Mouse (Mus musculus) limb, embryonic 14.5 days (tissue): ENCODE data around the gene Olfml1. TPM values are rescaled to one million over a fixed set of nuclear protein-coding genes. Genes with fewer than 3 reads are reported as not detected.

ENCODE experiments used
- ATAC-seq: fragments of 200-750 bp; cut with Nextera tagmentation; 2 replicates; pipeline ENCODE4 v1.8.0; 2017; ENCODE audit warnings: low read depth, moderate number of reproducible peaks, moderate TSS enrichment; ENCODE audit not compliant: low FRiP score
- DNase-seq: peaks from one replicate; pipeline ENCODE4 v3.0.0-alpha.2; 2015; ENCODE audit warnings: low spot score
- H3K27ac ChIP-seq: fragments of 300-500 bp; sonication (generic); replicated peaks from 2 replicates; pipeline ENCODE4 v1.5.1; 2014; ENCODE audit warnings: low read depth, mild to moderate bottlenecking, low read length, moderate library complexity, mixed read lengths
- H3K27me3 ChIP-seq: fragments of 300-500 bp; sonication (generic); 2 replicates; pipeline ENCODE4 v1.6.1; 2014; ENCODE audit warnings: low read length, mixed read lengths; ENCODE audit not compliant: control insufficient read depth, insufficient read depth
- H3K36me3 ChIP-seq: fragments of 300-500 bp; sonication (generic); 2 replicates; pipeline ENCODE4 v1.6.1; 2014; ENCODE audit warnings: mild to moderate bottlenecking, low read length, moderate library complexity, mixed read lengths; ENCODE audit not compliant: control insufficient read depth, insufficient read depth
- H3K4me1 ChIP-seq: fragments of 300-500 bp; sonication (generic); 2 replicates; pipeline ENCODE4 v1.6.1; 2014; ENCODE audit warnings: antibody characterized with exemption, low read length, mixed read lengths; ENCODE audit not compliant: control insufficient read depth, insufficient read depth
- H3K4me2 ChIP-seq: fragments of 300-500 bp; sonication (generic); replicated peaks from 2 replicates; pipeline ENCODE4 v1.6.1; 2014; ENCODE audit warnings: low read depth, mild to moderate bottlenecking, low read length, moderate library complexity; ENCODE audit not compliant: severe bottlenecking
- H3K4me3 ChIP-seq: fragments of 300-500 bp; sonication (generic); replicated peaks from 2 replicates; pipeline ENCODE4 v1.5.1; 2014; ENCODE audit warnings: low read length
- H3K9ac ChIP-seq: fragments of 300-500 bp; sonication (generic); 2 replicates; pipeline ENCODE4 v1.6.1; 2014; ENCODE audit warnings: mild to moderate bottlenecking, low read depth, low read length, moderate library complexity; ENCODE audit not compliant: severe bottlenecking
- H3K9me3 ChIP-seq: fragments of 300-500 bp; sonication (generic); 2 replicates; pipeline ENCODE4 v1.6.1; 2016; ENCODE audit warnings: low read length; ENCODE audit not compliant: control insufficient read depth
- POLR2A ChIP-seq: fragments of 200-500 bp; IDR thresholded peaks from 2 replicates; pipeline ENCODE4 v1.8.0; 2012; ENCODE audit warnings: inconsistent platforms, mild to moderate bottlenecking, moderate library complexity, borderline replicate concordance; ENCODE audit not compliant: insufficient read depth, insufficient read length; ENCODE audit errors: extremely low read depth
- WGBS: fragments of 180-500 bp; shearing (Covaris S2); extraction: QIAGEN DNeasy Blood & Tissue Kit; methylation state at CpG from one replicate; pipeline ENCODE4 v1.1.7; 2014; 5-methylcytosine and 5-hydroxymethylcytosine counted together
- polyA plus RNA-seq, 2 experiments: library from polyadenylated mRNA; depleted of rRNA in 1 of 2; stranded (reverse) in 1 of 2; unstranded in 1 of 2; fragments of >200 nt; fragmentation: Nextera tagmentation in 1 of 2; extraction: Ambion mirVana in 1 of 2; gene quantifications; 2 replicates each; pipeline versions ENCODE4 v1.2.1 to v1.2.3; 2012 to 2014

Olfml1 gene
- polyA plus RNA-seq, 2 experiments = 23.9 to 38.5 TPM

- no peak overlapping the region for H3K4me2 ChIP-seq
Measured at GRCm38 (mm10) chr7:107602505-107602904, 35.3 kb downstream of the Olfml1 start.

DNA sequence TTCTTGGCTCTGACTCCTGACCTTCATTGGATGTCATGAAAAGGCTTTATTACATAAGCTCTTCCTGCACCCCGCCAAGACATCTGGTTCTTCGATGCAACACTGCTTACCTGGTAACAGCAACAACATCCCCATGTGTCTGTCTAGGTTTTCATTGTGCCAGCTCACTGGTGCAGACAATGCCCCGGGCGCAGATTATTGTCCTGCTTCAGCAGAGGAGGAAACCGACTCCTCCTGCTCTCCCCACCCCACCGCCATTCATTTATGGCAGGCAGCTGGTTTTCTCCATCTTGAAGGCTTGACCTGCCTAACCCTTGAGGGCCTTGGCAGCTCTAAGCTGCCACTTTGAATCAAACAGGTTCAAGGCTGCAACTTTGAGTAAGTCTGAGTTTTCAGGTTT, 35.7 kb downstream of the Olfml1 start:
- Histone ChIP-seq H3K9ac (no peak overlapping the region), H3K4me3 (no peak overlapping the region), H3K36me3 (no peaks in the 10 kb centered on the region), H3K27me3 (no peaks in the 10 kb centered on the region), H3K9me3 (no peaks in the 10 kb centered on the region), H3K27ac (no peak overlapping the region), H3K4me2 (no peak overlapping the region), H3K4me1 (no peaks in the 10 kb centered on the region)
- 54% methylated on average over 6 of the region's 6 CpGs for WGBS
- ATAC-seq (no peak), DNase-seq (no peak)
- TF ChIP-seq POLR2A = no peak

More at GRCm38 (mm10) chr7:107602505-107602904, 35.3 kb downstream of the Olfml1 start:
- no peaks in the 10 kb centered on the region for H3K4me1 ChIP-seq
- no peak overlapping the region for H3K27ac ChIP-seq
- no peak overlapping the region for H3K4me3 ChIP-seq
- no peaks in the 10 kb centered on the region for H3K27me3 ChIP-seq
- ATAC-seq (no peak), DNase-seq (no peak)
- no peak for TF ChIP-seq POLR2A
- no peak overlapping the region for H3K9ac ChIP-seq
- 82% methylated on average over 4 of the region's 4 CpGs for WGBS
- H3K36me3 ChIP-seq = no peaks in the 10 kb centered on the region
- H3K9me3 ChIP-seq = no peaks in the 10 kb centered on the region

DNA sequence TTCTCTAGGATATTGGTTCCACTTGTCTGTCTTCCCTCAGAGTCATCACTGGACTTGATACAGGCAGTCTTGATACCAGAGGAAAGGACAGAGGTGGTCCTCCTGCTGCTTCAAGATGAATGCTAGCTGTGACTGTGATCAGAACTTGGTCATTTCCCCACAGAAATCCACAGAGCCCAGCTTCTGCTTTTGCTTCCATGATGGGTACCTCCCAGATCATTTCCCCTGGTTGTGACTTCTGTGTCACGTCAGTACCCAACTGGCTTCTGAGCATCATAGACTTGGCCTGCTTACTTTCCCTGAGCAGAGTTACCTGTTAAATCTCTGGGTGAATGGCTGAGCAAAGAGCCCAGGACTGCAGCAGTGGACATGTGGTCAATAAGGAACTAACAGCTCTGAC, 40.5 kb downstream of the Olfml1 start:
- no peak overlapping the region for H3K4me3 ChIP-seq
- 100% methylated on average over 1 of the region's 1 CpGs for WGBS
- H3K9me3 ChIP-seq = no peaks in the 10 kb centered on the region
- no peak overlapping the region for H3K9ac ChIP-seq
- no peaks in the 10 kb centered on the region for H3K4me1 ChIP-seq
- H3K36me3 ChIP-seq = no peaks in the 10 kb centered on the region
- no peak overlapping the region for H3K4me2 ChIP-seq
- no peak for DNase-seq
- no peak for ATAC-seq
- TF ChIP-seq POLR2A = no peak
- no peak overlapping the region for H3K27ac ChIP-seq
- no peaks in the 10 kb centered on the region for H3K27me3 ChIP-seq

DNA sequence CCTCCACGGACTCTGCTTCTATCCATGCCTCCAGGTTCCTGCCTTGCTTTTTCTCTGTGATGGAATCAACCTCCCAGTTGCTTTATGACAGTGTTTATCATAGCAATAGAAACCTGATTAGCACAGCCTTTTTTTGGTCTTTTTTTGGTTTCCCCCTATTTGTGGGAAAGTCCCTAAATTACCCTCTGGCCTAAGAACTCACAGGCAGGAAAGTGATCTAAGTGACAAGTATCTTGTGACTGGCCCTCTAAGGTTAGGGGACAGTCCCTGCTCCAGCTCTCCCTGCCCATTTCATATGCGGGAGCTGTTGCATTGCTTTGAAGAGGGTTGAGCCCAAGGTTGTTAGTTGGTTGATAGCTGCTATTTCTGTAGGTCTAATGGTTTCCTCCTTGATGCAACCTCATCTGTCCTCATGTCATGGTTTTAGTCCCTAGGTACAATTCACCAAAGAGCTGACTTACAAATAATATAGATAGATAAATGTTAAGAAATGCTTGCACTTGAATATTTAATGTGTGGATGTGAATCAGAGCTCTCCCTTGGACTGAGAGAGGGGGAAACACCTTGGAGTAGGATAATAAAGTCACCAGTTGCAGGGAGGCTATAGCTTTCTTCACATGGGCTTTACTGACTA, 42.5 kb downstream of the Olfml1 start:
- DNase-seq (no peak), ATAC-seq (no peak)
- Histone ChIP-seq H3K36me3 (no peaks in the 10 kb centered on the region), H3K9ac (no peak overlapping the region), H3K4me1 (no peaks in the 10 kb centered on the region), H3K27ac (no peak overlapping the region), H3K9me3 (no peaks in the 10 kb centered on the region), H3K4me2 (no peak overlapping the region), H3K4me3 (no peak overlapping the region), H3K27me3 (no peaks in the 10 kb centered on the region)
- 88% methylated on average over 2 of the region's 2 CpGs for WGBS
- no peak for TF ChIP-seq POLR2A

- TF ChIP-seq POLR2A = no peak
- 91% methylated on average over 5 of the region's 5 CpGs for WGBS
- Histone ChIP-seq H3K36me3 (no peaks in the 10 kb centered on the region), H3K9me3 (no peaks in the 10 kb centered on the region), H3K4me3 (no peak overlapping the region), H3K9ac (no peak overlapping the region), H3K4me2 (no peak overlapping the region), H3K27ac (no peak overlapping the region), H3K27me3 (no peaks in the 10 kb centered on the region), H3K4me1 (no peaks in the 10 kb centered on the region)
- ATAC-seq (no peak), DNase-seq (no peak)
Measured at GRCm38 (mm10) chr7:107610880-107611279, 43.6 kb downstream of the Olfml1 start.
